Mouse (Mus musculus) B cell, adult 62 days (primary cell): ENCODE measurements around the gene Dpm1. TPM values are rescaled to one million over a fixed set of nuclear protein-coding genes. Genes with fewer than 3 reads are reported as not detected.

Experiments
- total RNA-seq: library from RNA; stranded (reverse); gene quantifications from 4 replicates; pipeline ENCODE4 v1.2.4, GENCODE M21; 2023

The Dpm1 gene
- total RNA-seq, result 114 to 136 TPM (median 125 TPM) in 4 replicates

GRCm38 (mm10) chr2:168230026-168230728 is at the start of gene Dpm1, which contains the start of the genes Gm20716 and Mocs3:
TSS of gene Dpm1 (minus strand) at chr2:168230591.
TSS of gene Gm20716 (minus strand) at chr2:168230364.
TSS of gene Mocs3 (plus strand) at chr2:168230622.

GRCm38 (mm10) chr2:168206725-168207644 is 23.4 kb downstream of the Dpm1 start, which contains the start of gene Adnp:
TSS of gene Adnp (minus strand) at chr2:168207112.

Other genes with a start within 250 kb of the Dpm1 start
- 0.19 to 0.37 TPM in 2 of 4 replicates, not detected in the others for gene Ripor3, start 220.0 kb downstream of the Dpm1 start, total RNA-seq
- gene Pard6b, start 149.6 kb downstream of the Dpm1 start, total RNA-seq, result 1.7 to 3.3 TPM (median 2.4 TPM) in 4 replicates
- gene Adnp, start 23.5 kb downstream of the Dpm1 start, total RNA-seq, result 95.4 to 96.3 TPM (median 95.6 TPM) in 4 replicates
- gene Gm20716, start 227 bp downstream of the Dpm1 start, total RNA-seq, result 1.7 to 8.7 TPM (median 5.3 TPM) in 4 replicates
- gene Mocs3, start within 50 bp of the Dpm1 start, total RNA-seq, result 13.1 to 15.6 TPM (median 14.3 TPM) in 4 replicates
- not detected in 4 replicates for gene Kcng1, start 51.1 kb upstream of the Dpm1 start, total RNA-seq